Mouse (Mus musculus): ENCODE data around the gene Fam20c. TPM values are rescaled to one million over a fixed set of nuclear protein-coding genes. Genes with fewer than 3 reads are reported as not detected.
A peak's percentile ranks its signal among the peaks of the same experiment; 100 is the strongest.

The Fam20c gene
- polyA plus RNA-seq, 1 experiment from 2014 or later = 10.3 TPM

GRCm38 (mm10) chr5:138753269-138753668, 1.0 kb upstream of the Fam20c start:
- Histone ChIP-seq H3K9ac (ENCODE audit: low read depth, low read length) (no peak overlapping the region), H3K27me3 (replicated peaks; ENCODE audit: control insufficient read depth, insufficient read depth, low read length) (peaks cover 58% of the 10 kb centered on the region), H3K9me3 (ENCODE audit: control insufficient read depth, low read length) (no peaks in the 10 kb centered on the region), H3K4me3 (ENCODE audit: low read depth, low read length) (no peak overlapping the region), H3K4me2 (no peak overlapping the region), H3K4me1 (replicated peaks; ENCODE audit: control insufficient read depth, insufficient read depth, low read length) (peaks cover 3% of the 10 kb centered on the region; the same call in 1 of the 2 replicates), H3K27ac (ENCODE audit: low read depth, low read length) (no peak overlapping the region), H3K36me3 (ENCODE audit: control insufficient read depth, insufficient read depth, low read length) (no peaks in the 10 kb centered on the region)
- 57% methylated on average over 4 of the region's 4 CpGs for WGBS
- no peak for ATAC-seq (replicated peaks; ENCODE audit: low FRiP score)
- DNase-seq (ENCODE audit: low spot score) = no peak

- Histone ChIP-seq H3K4me1 (replicated peaks; ENCODE audit: control insufficient read depth, insufficient read depth, low read length) (peaks cover 3% of the 10 kb centered on the region; the same call in 1 of the 2 replicates), H3K36me3 (ENCODE audit: control insufficient read depth, insufficient read depth, low read length) (no peaks in the 10 kb centered on the region), H3K4me2 (peak overlapping the region; percentile 74), H3K9me3 (ENCODE audit: control insufficient read depth, low read length) (no peaks in the 10 kb centered on the region), H3K27ac (ENCODE audit: low read depth, low read length) (no peak overlapping the region), H3K9ac (ENCODE audit: low read depth, low read length) (no peak overlapping the region), H3K4me3 (ENCODE audit: low read depth, low read length) (peak overlapping the region; percentile 59), H3K27me3 (replicated peaks; ENCODE audit: control insufficient read depth, insufficient read depth, low read length) (peaks cover 58% of the 10 kb centered on the region)
- no peak for DNase-seq (ENCODE audit: low spot score)
- WGBS = 16% methylated on average over 9 of the region's 9 CpGs
- no peak for ATAC-seq (replicated peaks; ENCODE audit: low FRiP score)
These were observed 390 bp upstream of the Fam20c start for GRCm38 (mm10) chr5:138753946-138754302.

GRCm38 (mm10) chr5:138755121-138755452, 773 bp downstream of the Fam20c start:
- peaks cover 58% of the 10 kb centered on the region for H3K27me3 ChIP-seq (replicated peaks; ENCODE audit: control insufficient read depth, insufficient read depth, low read length)
- no peak for ATAC-seq (replicated peaks; ENCODE audit: low FRiP score)
- 2% methylated on average over 34 of the region's 34 CpGs for WGBS
- peaks cover 3% of the 10 kb centered on the region; the same call in 1 of the 2 replicates for H3K4me1 ChIP-seq (replicated peaks; ENCODE audit: control insufficient read depth, insufficient read depth, low read length)
- peak overlapping the region; percentile 59 for H3K4me3 ChIP-seq (ENCODE audit: low read depth, low read length)
- H3K4me2 ChIP-seq = peak overlapping the region; percentile 74
- no peaks in the 10 kb centered on the region for H3K9me3 ChIP-seq (ENCODE audit: control insufficient read depth, low read length)
- DNase-seq (ENCODE audit: low spot score) = peak; percentile 58
- no peaks in the 10 kb centered on the region for H3K36me3 ChIP-seq (ENCODE audit: control insufficient read depth, insufficient read depth, low read length)
- no peak overlapping the region for H3K27ac ChIP-seq (ENCODE audit: low read depth, low read length)
- H3K9ac ChIP-seq (ENCODE audit: low read depth, low read length) = peak overlapping the region; percentile 34; the same call in 1 of the 2 replicates

GRCm38 (mm10) chr5:138755453-138756301, 1.4 kb downstream of the Fam20c start:
- Histone ChIP-seq H3K9me3 (ENCODE audit: control insufficient read depth, low read length) (no peaks in the 10 kb centered on the region), H3K36me3 (ENCODE audit: control insufficient read depth, insufficient read depth, low read length) (no peaks in the 10 kb centered on the region), H3K27me3 (replicated peaks; ENCODE audit: control insufficient read depth, insufficient read depth, low read length) (peaks cover 58% of the 10 kb centered on the region), H3K4me2 (peak overlapping the region; percentile 74), H3K4me3 (ENCODE audit: low read depth, low read length) (peak overlapping the region; percentile 59), H3K9ac (ENCODE audit: low read depth, low read length) (peak overlapping the region; percentile 34), H3K27ac (ENCODE audit: low read depth, low read length) (no peak overlapping the region; the same call in 1 of the 2 replicates), H3K4me1 (replicated peaks; ENCODE audit: control insufficient read depth, insufficient read depth, low read length) (peaks cover 3% of the 10 kb centered on the region; the same call in 1 of the 2 replicates)
- no peak for ATAC-seq (replicated peaks; ENCODE audit: low FRiP score)
- DNase-seq (ENCODE audit: low spot score) = peak; percentile 39
- 4% methylated on average over 61 of the region's 61 CpGs for WGBS

- peaks cover 3% of the 10 kb centered on the region; the same call in 1 of the 2 replicates for H3K4me1 ChIP-seq (replicated peaks; ENCODE audit: control insufficient read depth, insufficient read depth, low read length)
- DNase-seq (ENCODE audit: low spot score) (peak; percentile 51), ATAC-seq (replicated peaks; ENCODE audit: low FRiP score) (no peak)
- peak overlapping the region; percentile 74 for H3K4me2 ChIP-seq
- peak overlapping the region; percentile 53 for H3K27ac ChIP-seq (ENCODE audit: low read depth, low read length)
- peaks cover 58% of the 10 kb centered on the region for H3K27me3 ChIP-seq (replicated peaks; ENCODE audit: control insufficient read depth, insufficient read depth, low read length)
- no peaks in the 10 kb centered on the region for H3K36me3 ChIP-seq (ENCODE audit: control insufficient read depth, insufficient read depth, low read length)
- 34% methylated on average over 15 of the region's 15 CpGs for WGBS
- peak overlapping the region; percentile 59 for H3K4me3 ChIP-seq (ENCODE audit: low read depth, low read length)
- H3K9me3 ChIP-seq (ENCODE audit: control insufficient read depth, low read length) = no peaks in the 10 kb centered on the region
- peak overlapping the region; percentile 20; the same call in 1 of the 2 replicates for H3K9ac ChIP-seq (ENCODE audit: low read depth, low read length)
These were observed 2.2 kb downstream of the Fam20c start for GRCm38 (mm10) chr5:138756311-138757085.

- no peak for DNase-seq (ENCODE audit: low spot score)
- Histone ChIP-seq H3K27ac (ENCODE audit: low read depth, low read length) (peak overlapping the region; percentile 53), H3K4me1 (replicated peaks; ENCODE audit: control insufficient read depth, insufficient read depth, low read length) (peaks cover 3% of the 10 kb centered on the region; the same call in 1 of the 2 replicates), H3K9ac (ENCODE audit: low read depth, low read length) (no peak overlapping the region), H3K36me3 (ENCODE audit: control insufficient read depth, insufficient read depth, low read length) (no peaks in the 10 kb centered on the region), H3K4me2 (peak overlapping the region; percentile 74), H3K27me3 (replicated peaks; ENCODE audit: control insufficient read depth, insufficient read depth, low read length) (peaks cover 58% of the 10 kb centered on the region), H3K9me3 (ENCODE audit: control insufficient read depth, low read length) (no peaks in the 10 kb centered on the region), H3K4me3 (ENCODE audit: low read depth, low read length) (peak overlapping the region; percentile 18; the same call in 1 of the 2 replicates)
- WGBS = 70% methylated on average over 6 of the region's 6 CpGs
- no peak for ATAC-seq (replicated peaks; ENCODE audit: low FRiP score)
These were observed 2.8 kb downstream of the Fam20c start for GRCm38 (mm10) chr5:138757135-138757534.

- peaks cover 3% of the 10 kb centered on the region; the same call in 1 of the 2 replicates for H3K4me1 ChIP-seq (replicated peaks; ENCODE audit: control insufficient read depth, insufficient read depth, low read length)
- H3K4me3 ChIP-seq (ENCODE audit: low read depth, low read length) = no peak overlapping the region
- DNase-seq (ENCODE audit: low spot score) = no peak
- WGBS = 82% methylated on average over 12 of the region's 12 CpGs
- H3K27me3 ChIP-seq (replicated peaks; ENCODE audit: control insufficient read depth, insufficient read depth, low read length) = peaks cover 54% of the 10 kb centered on the region
- H3K9me3 ChIP-seq (ENCODE audit: control insufficient read depth, low read length) = no peaks in the 10 kb centered on the region
- H3K36me3 ChIP-seq (ENCODE audit: control insufficient read depth, insufficient read depth, low read length) = no peaks in the 10 kb centered on the region
- H3K4me2 ChIP-seq = peak overlapping the region; percentile 74
- no peak for ATAC-seq (replicated peaks; ENCODE audit: low FRiP score)
- no peak overlapping the region for H3K9ac ChIP-seq (ENCODE audit: low read depth, low read length)
- H3K27ac ChIP-seq (ENCODE audit: low read depth, low read length) = peak overlapping the region; percentile 53; the same call in 1 of the 2 replicates
These were observed 3.3 kb downstream of the Fam20c start for GRCm38 (mm10) chr5:138757616-138758015.

GRCm38 (mm10) chr5:138758533-138758932, 4.2 kb downstream of the Fam20c start:
- Histone ChIP-seq H3K4me2 (no peak overlapping the region), H3K27me3 (replicated peaks; ENCODE audit: control insufficient read depth, insufficient read depth, low read length) (peaks cover 46% of the 10 kb centered on the region), H3K4me3 (ENCODE audit: low read depth, low read length) (no peak overlapping the region), H3K9ac (ENCODE audit: low read depth, low read length) (no peak overlapping the region), H3K9me3 (ENCODE audit: control insufficient read depth, low read length) (no peaks in the 10 kb centered on the region), H3K27ac (ENCODE audit: low read depth, low read length) (no peak overlapping the region), H3K36me3 (ENCODE audit: control insufficient read depth, insufficient read depth, low read length) (no peaks in the 10 kb centered on the region), H3K4me1 (replicated peaks; ENCODE audit: control insufficient read depth, insufficient read depth, low read length) (peaks cover 3% of the 10 kb centered on the region; the same call in 1 of the 2 replicates)
- WGBS = 59% methylated on average over 3 of the region's 3 CpGs
- ATAC-seq (replicated peaks; ENCODE audit: low FRiP score) (no peak), DNase-seq (ENCODE audit: low spot score) (no peak)

Measured in liver, embryonic 11.5 days (tissue).